Mouse (Mus musculus) CH12.LX (cell line): Measurements from ENCODE around the gene Nbas. TPM values are rescaled to one million over a fixed set of nuclear protein-coding genes. Genes with fewer than 3 reads are reported as not detected.

Source experiments
- DNase-seq: peaks from one replicate; pipeline ENCODE4 v3.0.0-alpha.2; 2013; ENCODE audit errors: extremely low read depth
- H3K27ac ChIP-seq: 2 replicates; pipeline ENCODE4 v1.5.1; 2012; ENCODE audit warnings: low read depth, mild to moderate bottlenecking, control low read depth, moderate library complexity; ENCODE audit not compliant: insufficient read depth
- H3K27me3 ChIP-seq: replicated peaks from 2 replicates; pipeline ENCODE3; 2012; ENCODE audit warnings: inconsistent platforms
- H3K36me3 ChIP-seq, 2 experiments: replicated peaks in 1 of 2; 2 replicates each; pipeline versions ENCODE3 to v1.6.1; 2012; ENCODE audit warnings: inconsistent platforms in 1 of 2, low read length in 1 of 2, mild to moderate bottlenecking in 1 of 2, mixed read lengths in 1 of 2, moderate library complexity in 1 of 2; ENCODE audit not compliant: control insufficient read depth in 1 of 2, insufficient read depth in 1 of 2
- H3K4me1 ChIP-seq, 2 experiments: 2 replicates each; pipeline ENCODE4 v1.6.1; 2012; ENCODE audit warnings: inconsistent platforms in 1 of 2, moderate library complexity in 1 of 2; ENCODE audit not compliant: insufficient read depth in 2 of 2, control insufficient read depth in 1 of 2
- H3K4me2 ChIP-seq: 2 replicates; pipeline ENCODE4 v1.6.1; 2012; ENCODE audit warnings: low read depth, mild to moderate bottlenecking, control low read depth; ENCODE audit not compliant: poor library complexity, insufficient read depth, severe bottlenecking
- H3K4me3 ChIP-seq, 3 experiments: fragments of 150-350 bp in 1 of 3; sonication (generic) in 1 of 3; replicated peaks in 1 of 3; 2 replicates each; pipeline versions ENCODE3 to v1.5.1; 2011 to 2012; ENCODE audit warnings: low read depth in 2 of 3, low read length in 2 of 3, mild to moderate bottlenecking in 2 of 3, moderate library complexity in 2 of 3, control low read depth in 1 of 3, improper control_type of control experiment in 1 of 3, inconsistent platforms in 1 of 3, mixed read lengths in 1 of 3; ENCODE audit not compliant: poor library complexity in 1 of 3
- H3K79me2 ChIP-seq: replicated peaks from 2 replicates; pipeline ENCODE4 v1.6.1; 2012; ENCODE audit warnings: mild to moderate bottlenecking, moderate library complexity; ENCODE audit not compliant: control insufficient read depth, poor library complexity, insufficient read depth, severe bottlenecking; ENCODE audit errors: extremely low read depth
- H3K9ac ChIP-seq: 2 replicates; pipeline ENCODE4 v1.6.1; 2012; ENCODE audit warnings: low read depth, mild to moderate bottlenecking, control low read depth, moderate library complexity; ENCODE audit not compliant: insufficient read depth
- H3K9me3 ChIP-seq: replicated peaks from 2 replicates; pipeline ENCODE3; 2012; ENCODE audit warnings: low read length, inconsistent platforms, mixed read lengths
- CHD1 ChIP-seq: IDR thresholded peaks from 2 replicates; pipeline ENCODE4 v1.6.1; 2012; ENCODE audit warnings: low read depth, low read length, improper control_type of control experiment, inconsistent platforms
- EP300 ChIP-seq: IDR thresholded peaks from 2 replicates; pipeline ENCODE4 v1.6.1; 2011; ENCODE audit warnings: low read length, improper control_type of control experiment
- ETS1 ChIP-seq: conservative IDR thresholded peaks from 2 replicates; pipeline ENCODE4 v1.6.1; 2012; ENCODE audit warnings: low read depth, mild to moderate bottlenecking, inconsistent platforms, low read length, improper control_type of control experiment, moderate library complexity
- GABPA ChIP-seq: IDR thresholded peaks from 2 replicates; pipeline ENCODE4 v1.6.1; 2012; ENCODE audit warnings: low read depth, low read length, improper control_type of control experiment, inconsistent platforms; ENCODE audit not compliant: insufficient replicate concordance
- IRF4 ChIP-seq: IDR thresholded peaks from 2 replicates; pipeline ENCODE4 v1.6.1; 2014; ENCODE audit warnings: low read depth, mild to moderate bottlenecking, inconsistent platforms, low read length, improper control_type of control experiment
- MAFK ChIP-seq: IDR thresholded peaks from 2 replicates; pipeline ENCODE4 v1.6.1; 2011; ENCODE audit warnings: low read length, improper control_type of control experiment; ENCODE audit not compliant: insufficient replicate concordance
- MAX ChIP-seq: IDR thresholded peaks from 2 replicates; pipeline ENCODE4 v1.6.1; 2011; ENCODE audit warnings: low read length, improper control_type of control experiment
- MAZ ChIP-seq: IDR thresholded peaks from 2 replicates; pipeline ENCODE4 v1.6.1; 2012; ENCODE audit warnings: low read depth, mild to moderate bottlenecking, inconsistent platforms, low read length, improper control_type of control experiment, moderate library complexity
- MEF2A ChIP-seq: IDR thresholded peaks from 2 replicates; pipeline ENCODE4 v1.6.1; 2014; ENCODE audit warnings: low read depth, mild to moderate bottlenecking, inconsistent platforms, low read length, improper control_type of control experiment, borderline replicate concordance
- MXI1 ChIP-seq: IDR thresholded peaks from 2 replicates; pipeline ENCODE4 v1.6.1; 2011; ENCODE audit warnings: mild to moderate bottlenecking, low read depth, low read length, improper control_type of control experiment
- NELFE ChIP-seq: IDR thresholded peaks from 2 replicates; pipeline ENCODE4 v1.6.1; 2011; ENCODE audit warnings: low read depth, low read length, improper control_type of control experiment
- PAX5 ChIP-seq: IDR thresholded peaks from 2 replicates; pipeline ENCODE4 v1.6.1; 2012; ENCODE audit warnings: low read length, inconsistent platforms, mixed read lengths
- POLR2A ChIP-seq: IDR thresholded peaks from 2 replicates; pipeline ENCODE4 v1.6.1; 2011; ENCODE audit warnings: low read depth, mild to moderate bottlenecking, improper control_type of control experiment, low read length
- TCF12 ChIP-seq: IDR thresholded peaks from 2 replicates; pipeline ENCODE4 v1.6.1; 2014; ENCODE audit warnings: low read depth, mild to moderate bottlenecking, inconsistent platforms, low read length, improper control_type of control experiment
- USF2 ChIP-seq: conservative IDR thresholded peaks from 2 replicates; pipeline ENCODE4 v1.6.1; 2011; ENCODE audit warnings: low read depth, low read length, improper control_type of control experiment
- ZC3H11A ChIP-seq: IDR thresholded peaks from 2 replicates; pipeline ENCODE4 v1.6.1; 2012; ENCODE audit warnings: low read depth, mild to moderate bottlenecking, inconsistent platforms, low read length, improper control_type of control experiment
- ZKSCAN1 ChIP-seq: IDR thresholded peaks from 2 replicates; pipeline ENCODE4 v1.6.1; 2012; ENCODE audit warnings: low read depth, inconsistent platforms, low read length, improper control_type of control experiment, borderline replicate concordance
- dilution Hi-C: fragments of 300-500 bp; cut with MboI; formaldehyde crosslinking; loops from 2 replicates; pipeline ENCODE4 v1.14.3; 2020; ENCODE audit warnings: low sequenced_read_pairs; ENCODE audit not compliant: extremely low pct_unique_long_range_greater_than_20kb, extremely low pct_ligation_motif_present
- in situ Hi-C: fragments of 300-500 bp; cut with MboI; formaldehyde crosslinking; loops from 3 replicates; pipeline ENCODE4 v1.14.3; 2019; ENCODE audit warnings: low sequenced_read_pairs, low pct_ligation_motif_present, low pct_unique_long_range_greater_than_20kb, mixed read lengths
- polyA plus RNA-seq: library from polyadenylated mRNA; unstranded; fragments of >175 nt; gene quantifications from 2 replicates; pipeline ENCODE4 v1.2.1, GENCODE M21; 2012; ENCODE audit warnings: low read depth; ENCODE audit not compliant: insufficient read length
- total RNA-seq, 2 experiments: library from RNA; depleted of rRNA; stranded (reverse); fragments of 300-350 nt in 1 of 2; fragments of >200 nt in 1 of 2; gene quantifications; 2 replicates each; pipeline ENCODE4 v1.2.3; 2012 to 2014

Gene Nbas
- total and polyA plus RNA-seq, 3 experiments, result 16.9 to 51.6 (median 22.1) TPM

DNA sequence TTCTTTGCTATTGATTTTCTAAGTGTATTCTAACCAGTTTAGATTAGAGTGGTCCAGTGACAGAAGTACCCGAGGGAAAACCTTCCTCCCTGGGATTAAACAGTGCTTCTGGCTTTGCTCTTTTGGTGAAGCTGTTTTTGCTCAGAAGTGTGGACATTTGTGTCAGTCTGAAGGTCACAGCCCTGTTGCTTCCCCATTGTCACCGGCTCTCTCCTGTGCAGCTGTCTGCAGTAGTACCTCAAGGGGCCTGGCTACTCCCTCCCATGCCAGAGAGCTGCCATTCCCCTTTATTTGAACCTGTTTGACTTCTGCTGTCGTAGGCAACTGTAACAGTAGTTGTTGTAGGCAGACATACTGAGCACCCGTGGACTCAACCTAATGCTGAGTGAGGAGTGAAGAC is 307.8 kb downstream of the Nbas start:
- no peak overlapping the region for H3K27ac ChIP-seq
- no peak overlapping the region for H3K9ac ChIP-seq
- DNase-seq, result no peak
- no peak overlapping the region for H3K4me2 ChIP-seq
- H3K27me3 ChIP-seq, result no peaks in the 10 kb centered on the region
- no peak for TF ChIP-seq MEF2A
- TF ChIP-seq MXI1, result no peak
- TF ChIP-seq USF2, result no peak
- no peak for TF ChIP-seq EP300
- no peak for TF ChIP-seq NELFE
- no peak for TF ChIP-seq ETS1
- no peak for TF ChIP-seq GABPA
- no peak for TF ChIP-seq POLR2A
- no peak for TF ChIP-seq PAX5
- TF ChIP-seq IRF4, result no peak
- no peak for TF ChIP-seq MAZ
- no peak for TF ChIP-seq MAFK
- H3K9me3 ChIP-seq, result peaks cover 6% of the 10 kb centered on the region
- peaks cover 13 to 63% of the 10 kb centered on the region in 2 experiments for H3K4me1 ChIP-seq
- H3K4me3 ChIP-seq, result no peak overlapping the region
- in situ Hi-C loops, result no loop called here
- no peaks in the 10 kb centered on the region for H3K79me2 ChIP-seq
- dilution Hi-C loops, result no loop called here
- H3K36me3 ChIP-seq, result peaks cover 11 to 35% of the 10 kb centered on the region in 2 experiments

DNA sequence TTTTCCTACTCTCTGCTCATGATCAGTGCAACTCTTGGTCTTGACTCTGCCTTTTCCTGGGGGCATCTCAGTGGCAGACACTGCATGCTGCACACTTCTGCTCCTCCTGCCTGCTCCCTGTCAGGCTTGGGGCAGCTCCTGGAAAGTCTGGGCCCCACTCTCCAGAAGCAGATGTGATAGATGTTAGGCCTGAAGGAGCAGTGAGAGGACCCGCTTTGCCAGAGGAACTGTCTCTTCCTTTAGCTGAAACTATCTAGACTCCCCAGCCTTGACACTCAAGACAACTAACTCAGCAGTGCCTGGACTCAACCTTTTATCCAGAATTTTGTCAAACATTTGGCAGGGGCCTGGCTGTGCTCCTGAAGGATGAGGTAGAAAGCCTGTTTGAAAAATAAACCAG is 311.9 kb downstream of the Nbas start:
- peaks cover 6% of the 10 kb centered on the region for H3K9me3 ChIP-seq
- H3K4me2 ChIP-seq, result no peak overlapping the region
- no peak overlapping the region for H3K27ac ChIP-seq
- peaks cover 11 to 51% of the 10 kb centered on the region in 2 experiments for H3K4me1 ChIP-seq
- in situ Hi-C loops (no loop called here), dilution Hi-C loops (no loop called here)
- H3K9ac ChIP-seq, result no peak overlapping the region
- DNase-seq, result no peak
- no peak for TF ChIP-seq ZC3H11A
- no peak for TF ChIP-seq MAX
- TF ChIP-seq TCF12, result no peak
- no peak for TF ChIP-seq CHD1
- TF ChIP-seq ZKSCAN1, result no peak
- no peak for TF ChIP-seq GABPA
- H3K4me3 ChIP-seq, result no peak overlapping the region
- no peaks in the 10 kb centered on the region for H3K27me3 ChIP-seq
- H3K79me2 ChIP-seq, result no peaks in the 10 kb centered on the region
- peaks cover 24 to 58% of the 10 kb centered on the region in 2 experiments for H3K36me3 ChIP-seq
